Mouse (Mus musculus): ENCODE results near the gene Rrp1. TPM values are rescaled to one million over a fixed set of nuclear protein-coding genes. Genes with fewer than 3 reads are reported as not detected.

Rrp1 gene
- total RNA-seq, 2 experiments from 2014 or later = 132 to 138 TPM

Small RNA genes lying within 50 kb of the gene (microRNA-seq; reads per million reads assigned to microRNA genes)
- gene Mir6410 = 0 reads per million in 2 experiments
- gene Mir6907 = 0.61 to 1.0 reads per million in 2 experiments
- gene Mir6908 = 0 to 1.0 reads per million in 2 experiments

Other genes starting within 250 kb of the Rrp1 start
- 100 to 1,000 TPM; 198 to 215 TPM for gene D10Jhu81e, start 243.3 kb downstream of the Rrp1 start, total RNA-seq (2021)
- 10 to 100 TPM; 10.2 to 11.0 TPM for gene Pwp2, start 227.9 kb downstream of the Rrp1 start, total RNA-seq (2021)
- gene Trappc10, start 168.4 kb downstream of the Rrp1 start, total RNA-seq (2021) = 10 to 100 TPM; 43.6 to 45.3 TPM
- 100 to 1,000 TPM; 242 to 263 TPM for gene Agpat3, start 60.6 kb downstream of the Rrp1 start, total RNA-seq (2021)
- 10 to 100 TPM; 42.8 to 45.3 TPM for gene Cstb, start 12.6 kb upstream of the Rrp1 start, total RNA-seq (2021)
- 1 to 10 TPM; 6.8 to 8.5 TPM for gene Pdxk, start 51.9 kb upstream of the Rrp1 start, total RNA-seq (2021)
- gene Olfr1358, start 104.4 kb upstream of the Rrp1 start, total RNA-seq (2021) = not detected
- 10 to 100 TPM; 64.9 to 74.5 TPM for gene Ilvbl, start 161.3 kb upstream of the Rrp1 start, total RNA-seq (2021)
- gene Syde1, start 178.9 kb upstream of the Rrp1 start, total RNA-seq (2021) = 10 to 100 TPM; 21.4 to 22.0 TPM
- not detected for gene Olfr1357, start 205.0 kb upstream of the Rrp1 start, total RNA-seq (2021)